Mouse (Mus musculus): Measurements from ENCODE around the gene Tm4sf19. TPM values are rescaled to one million over a fixed set of nuclear protein-coding genes. Genes with fewer than 3 reads are reported as not detected.

Gene Tm4sf19
- not detected for total RNA-seq (2023)

DNA sequence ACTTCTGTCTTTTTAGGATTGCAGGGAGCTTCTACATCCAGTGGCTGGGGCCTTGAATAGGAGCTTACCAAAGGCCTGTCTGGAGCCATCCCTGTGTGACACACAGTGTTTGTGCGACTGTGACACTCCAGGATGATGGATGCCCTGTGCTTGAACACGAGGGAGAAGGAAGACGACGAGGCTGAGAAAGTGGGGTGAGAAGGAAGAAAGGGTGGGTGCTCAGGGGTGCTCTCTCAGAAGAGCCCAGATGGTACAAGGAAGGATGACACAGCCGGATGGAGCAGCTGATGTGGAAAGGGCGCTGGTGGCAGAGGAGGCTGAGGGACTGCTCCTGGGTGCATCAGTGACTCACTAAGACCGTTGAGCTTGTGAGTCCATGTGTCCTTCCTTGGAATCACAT is at the start of gene Tm4sf19:
Gene Tm4sf19 (plus strand): TSS at position 240 of the 400 bp plus-strand sequence.

DNA sequence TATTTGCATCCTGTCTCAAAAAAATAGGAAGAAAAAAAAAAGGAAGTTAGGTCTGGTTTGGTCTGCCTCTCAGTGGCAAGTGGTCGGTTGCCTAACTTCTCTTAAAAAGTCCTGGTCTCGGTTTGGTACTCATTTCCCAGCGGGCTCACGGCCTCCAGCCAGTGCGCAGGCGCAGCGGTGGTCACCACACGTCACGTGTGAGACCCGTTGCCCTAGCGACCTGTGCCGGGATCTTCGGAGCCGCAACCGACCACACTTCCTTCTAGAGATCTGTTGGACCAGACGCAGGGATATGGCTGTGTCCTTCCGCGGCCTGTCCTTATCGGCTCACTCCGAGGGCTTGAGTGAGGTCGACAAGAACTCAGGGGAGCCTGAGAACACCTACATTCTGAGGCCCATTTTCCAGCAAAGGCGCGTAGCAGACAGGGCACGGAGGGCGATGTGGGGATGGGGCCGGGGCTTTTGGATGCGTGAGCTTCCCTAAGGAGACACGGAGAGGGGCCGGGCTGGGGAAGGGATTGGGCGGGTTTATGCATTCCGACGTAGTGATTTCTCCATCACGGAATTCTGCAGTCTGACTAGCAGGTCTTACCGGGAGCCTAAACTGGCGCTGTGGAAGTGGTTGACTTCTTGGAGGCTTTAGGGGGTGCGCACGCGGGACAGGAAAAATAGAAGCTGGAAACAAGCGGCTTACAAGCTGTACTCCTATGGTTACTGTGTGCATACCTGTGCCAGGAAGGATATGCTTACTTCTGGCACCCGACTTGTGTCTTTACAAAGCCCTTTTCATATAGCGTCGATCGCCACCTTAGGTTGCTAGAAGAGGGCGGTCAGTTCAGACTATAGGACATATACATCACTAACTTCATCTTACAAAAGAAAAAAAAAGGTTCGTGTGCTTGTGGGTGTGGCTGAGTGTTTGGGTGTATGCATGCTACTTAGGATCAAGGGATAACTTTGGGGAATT is 19.5 kb downstream of the Tm4sf19 start, which contains the start of gene Tctex1d2:
Gene Tctex1d2 (plus strand): TSS at position 186 of the 967 bp plus-strand sequence.

DNA sequence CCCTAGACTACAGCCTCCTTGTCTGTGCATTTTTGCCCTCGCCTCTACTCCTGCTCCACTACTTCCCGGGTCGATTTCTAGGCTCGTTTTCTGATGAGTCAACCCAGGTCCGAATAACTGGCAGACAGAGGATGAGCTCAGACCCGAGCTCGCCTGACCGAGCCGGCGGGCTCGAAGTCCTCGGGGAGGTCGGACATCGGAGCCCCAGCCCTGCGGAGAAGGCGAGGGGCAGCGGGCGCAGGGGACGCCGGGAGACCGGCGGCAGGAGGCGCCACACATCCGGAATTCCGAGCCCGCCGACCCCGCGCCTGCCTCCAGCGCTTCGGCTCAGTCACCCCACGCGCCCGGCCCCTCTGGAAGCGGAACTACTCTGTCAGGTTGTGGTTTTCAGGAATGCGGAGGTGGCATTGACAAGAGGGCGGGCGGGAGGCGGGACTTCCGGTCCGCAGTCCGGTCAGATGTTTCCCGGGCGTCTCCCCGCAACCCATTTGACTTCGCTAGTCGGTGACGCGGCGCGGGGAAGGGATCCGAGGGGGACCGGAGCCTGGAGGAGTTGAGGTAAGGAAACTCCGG is 30.3 kb downstream of the Tm4sf19 start, which contains the start of gene Pcyt1a:
Gene Pcyt1a (plus strand): TSS at position 448 of the 573 bp plus-strand sequence.

Other genes with a start within 250 kb of the Tm4sf19 start
- 73.9 TPM for gene Nrros, start 234.9 kb upstream of the Tm4sf19 start, total RNA-seq (2023)
- gene Bex6, start 220.7 kb upstream of the Tm4sf19 start, total RNA-seq (2023): not detected
- 9.7 TPM for gene Fbxo45, start 153.3 kb upstream of the Tm4sf19 start, total RNA-seq (2023)
- gene Wdr53, start 153.3 kb upstream of the Tm4sf19 start, total RNA-seq (2023): 11.8 TPM
- gene Smco1, start 129.0 kb upstream of the Tm4sf19 start, total RNA-seq (2023): 0.53 TPM
- 18.6 TPM for gene Rnf168, start 123.0 kb upstream of the Tm4sf19 start, total RNA-seq (2023)
- gene Ubxn7, start 68.2 kb upstream of the Tm4sf19 start, total RNA-seq (2023): 89.5 TPM
- gene Tctex1d2, start 19.2 kb downstream of the Tm4sf19 start, total RNA-seq (2023): 0.97 TPM
- gene Pcyt1a, start 30.4 kb downstream of the Tm4sf19 start, total RNA-seq (2023): 32.7 TPM
- not detected for gene Slc51a, start 87.4 kb downstream of the Tm4sf19 start, total RNA-seq (2023)
- gene Zdhhc19, start 95.8 kb downstream of the Tm4sf19 start, total RNA-seq (2023): not detected
- gene Tfrc, start 208.4 kb downstream of the Tm4sf19 start, total RNA-seq (2023): 69.4 TPM
- gene Tnk2, start 243.4 kb downstream of the Tm4sf19 start, total RNA-seq (2023): 66.5 TPM

Measured in CD4-positive naive resting alpha-beta T cell, adult 76 days (primary cell).